Mouse (Mus musculus) G1E (cell line): ENCODE results near the gene Nckap5l.

Experiments used
- CTCF ChIP-seq: IDR thresholded peaks from 2 replicates; pipeline ENCODE4 v1.5.1; 2012; ENCODE audit warnings: low read depth, low read length, inconsistent platforms, mixed read lengths
- GATA1 ChIP-seq: IDR thresholded peaks from 2 replicates; pipeline ENCODE4 v1.6.1; 2012; ENCODE audit warnings: borderline replicate concordance, low read length, inconsistent platforms, mixed read lengths

DNA sequence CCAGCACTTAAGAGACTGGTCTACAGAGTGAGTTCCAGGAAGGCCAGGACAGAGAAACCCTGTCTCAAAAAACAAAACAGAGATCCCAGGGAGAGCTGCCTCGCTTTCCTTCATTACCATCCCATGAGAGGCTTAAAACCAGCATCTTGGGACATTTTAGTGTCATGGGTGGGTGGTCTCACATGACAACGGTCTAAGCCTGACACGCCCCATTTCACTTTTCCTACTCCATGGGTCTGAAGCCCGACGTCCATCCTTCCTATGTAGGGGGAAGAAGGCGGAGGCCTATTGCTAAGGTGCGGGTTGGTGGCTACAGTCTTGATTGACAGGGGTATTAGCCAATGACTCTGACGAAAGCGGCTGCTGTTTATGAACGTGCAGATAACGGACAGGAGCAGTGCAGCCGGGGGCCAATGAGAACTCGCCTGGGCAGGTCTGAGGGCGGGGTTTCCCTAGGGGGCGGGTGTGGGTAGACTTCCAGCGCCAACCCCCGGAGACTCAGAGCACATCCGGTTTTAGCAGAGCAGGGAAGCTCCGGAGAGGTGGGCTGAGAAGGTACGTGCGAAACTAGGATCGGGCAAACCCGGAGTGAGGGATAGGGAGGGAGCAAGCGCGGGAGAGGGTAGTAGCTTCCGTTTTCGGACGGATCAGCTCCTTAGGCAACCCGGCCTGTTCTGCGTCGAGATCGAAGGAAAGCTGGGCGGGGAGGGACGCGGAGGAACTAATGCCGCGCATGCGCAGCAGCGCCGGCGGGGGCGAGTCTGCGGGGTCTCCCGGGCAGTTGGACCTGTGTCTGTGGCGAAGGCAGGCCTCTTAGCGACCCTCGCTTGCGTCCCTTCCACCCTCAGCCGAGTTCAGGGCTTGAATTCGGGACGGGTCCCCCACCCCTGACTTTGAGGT, 64.8 kb downstream of the Nckap5l start, which contains the start of gene Tmbim6:
- no peak for TF ChIP-seq CTCF
- no peak for TF ChIP-seq GATA1
